Mouse (Mus musculus): Measurements from ENCODE around the gene Hist1h2ak. TPM values are rescaled to one million over a fixed set of nuclear protein-coding genes. Genes with fewer than 3 reads are reported as not detected.
"Not testable (repeated sequence)": the region's sequence is repeated elsewhere in the genome, so short reads cannot be mapped to it uniquely, and the experiment has no call there.

Gene Hist1h2ak
- polyA plus RNA-seq, 1 experiment from 2014 or later, result 9.5 TPM

DNA sequence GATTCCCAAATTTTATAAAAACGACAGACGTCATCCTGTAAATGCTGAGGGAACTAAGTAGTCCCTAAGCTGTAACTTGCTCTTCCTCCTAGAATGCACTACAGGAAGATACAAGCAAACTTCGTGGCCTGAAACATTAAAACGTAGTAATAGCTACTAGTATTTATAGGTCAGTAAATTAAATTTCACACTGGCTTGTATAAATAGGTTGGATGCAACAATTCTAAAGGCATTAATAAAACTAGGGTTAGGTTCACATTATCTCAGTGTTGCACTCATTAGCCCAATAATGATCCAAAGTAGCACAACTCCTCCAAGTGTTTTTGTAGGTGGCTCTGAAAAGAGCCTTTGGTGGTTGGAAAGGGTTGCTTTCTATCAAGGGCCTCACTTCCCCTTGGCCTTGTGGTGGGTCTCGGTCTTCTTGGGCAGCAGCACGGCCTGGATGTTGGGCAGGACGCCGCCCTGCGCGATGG, 540 bp downstream of the Hist1h2ak start:
- ATAC-seq (ENCODE audit: extremely low read depth, insufficient number of reproducible peaks, low FRiP score, low TSS enrichment), result no peak

DNA sequence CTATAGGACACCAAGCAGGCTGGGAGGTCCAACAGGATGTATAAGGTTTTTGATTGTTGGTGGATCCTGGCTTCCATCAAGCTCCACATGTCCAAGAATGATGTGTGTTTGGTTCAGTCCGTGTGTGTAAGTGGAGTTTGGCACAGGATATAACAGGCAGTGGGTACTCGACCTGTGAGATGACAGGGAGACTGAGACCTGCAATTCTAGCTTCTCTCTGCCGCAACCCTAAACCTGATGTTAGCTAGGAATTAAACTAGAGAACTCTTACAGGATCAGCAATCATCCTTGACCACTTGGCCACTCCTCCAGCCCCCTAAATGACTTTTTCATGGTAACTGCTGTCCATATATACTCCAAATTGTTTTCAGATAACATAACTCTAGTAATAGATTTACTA, 1.3 kb downstream of the Hist1h2ak start:
- Histone ChIP-seq H3K4me3 (peak overlapping the region; percentile 58; the same call in 1 of the 2 replicates), H3K4me2 (peak overlapping the region; percentile 81), H3K4me1 (peaks cover 58% of the 10 kb centered on the region), H3K27ac (replicated peaks) (peak overlapping the region; percentile 93), H3K9me3 (no peaks in the 10 kb centered on the region), H3K27me3 (replicated peaks) (no peaks in the 10 kb centered on the region), H3K9ac (peak overlapping the region; percentile 84), H3K36me3 (no peaks in the 10 kb centered on the region)
- 38% methylated on average over 3 of the region's 3 CpGs for WGBS
- ATAC-seq (ENCODE audit: extremely low read depth, insufficient number of reproducible peaks, low FRiP score, low TSS enrichment), result no peak

More for the DNA sequence above, 540 bp downstream of the Hist1h2ak start:
- Histone ChIP-seq H3K9me3 (no peaks in the 10 kb centered on the region), H3K27ac (replicated peaks) (peak overlapping the region; percentile 93), H3K27me3 (replicated peaks) (no peaks in the 10 kb centered on the region), H3K4me3 (peak overlapping the region; percentile 58), H3K36me3 (no peaks in the 10 kb centered on the region), H3K9ac (peak overlapping the region; percentile 84), H3K4me1 (peaks cover 55% of the 10 kb centered on the region), H3K4me2 (peak overlapping the region; percentile 81)
- 3% methylated on average over 10 of the region's 10 CpGs for WGBS

DNA sequence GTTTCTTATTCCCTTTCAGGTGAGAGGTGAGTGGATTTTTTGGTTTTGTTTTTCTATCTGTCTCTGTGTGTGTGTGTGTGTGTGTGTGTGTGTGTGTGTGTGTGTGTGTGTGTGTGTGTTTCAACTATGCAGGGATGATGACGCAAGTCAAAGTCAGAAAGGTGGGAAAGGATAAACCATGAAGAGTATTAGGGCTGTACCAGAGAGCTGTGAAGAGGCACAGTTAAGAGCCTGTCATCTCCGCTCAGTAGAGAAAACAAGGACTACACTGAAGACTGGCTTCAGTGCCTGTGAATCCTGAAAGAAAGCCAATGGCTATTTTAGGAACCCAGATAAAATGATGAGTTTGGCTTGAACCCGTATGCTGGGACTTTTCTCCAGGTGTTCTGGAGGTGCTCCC, 1.8 kb downstream of the Hist1h2ak start:
- Histone ChIP-seq H3K9me3 (no peaks in the 10 kb centered on the region), H3K4me1 (peaks cover 59% of the 10 kb centered on the region), H3K4me3 (no peak overlapping the region), H3K27ac (replicated peaks) (peak overlapping the region; percentile 93), H3K9ac (peak overlapping the region; percentile 84; the same call in 1 of the 2 replicates), H3K27me3 (replicated peaks) (no peaks in the 10 kb centered on the region), H3K36me3 (no peaks in the 10 kb centered on the region), H3K4me2 (peak overlapping the region; percentile 81)
- no peak for ATAC-seq (ENCODE audit: extremely low read depth, insufficient number of reproducible peaks, low FRiP score, low TSS enrichment)
- WGBS, result 30% methylated on average over 3 of the region's 3 CpGs

DNA sequence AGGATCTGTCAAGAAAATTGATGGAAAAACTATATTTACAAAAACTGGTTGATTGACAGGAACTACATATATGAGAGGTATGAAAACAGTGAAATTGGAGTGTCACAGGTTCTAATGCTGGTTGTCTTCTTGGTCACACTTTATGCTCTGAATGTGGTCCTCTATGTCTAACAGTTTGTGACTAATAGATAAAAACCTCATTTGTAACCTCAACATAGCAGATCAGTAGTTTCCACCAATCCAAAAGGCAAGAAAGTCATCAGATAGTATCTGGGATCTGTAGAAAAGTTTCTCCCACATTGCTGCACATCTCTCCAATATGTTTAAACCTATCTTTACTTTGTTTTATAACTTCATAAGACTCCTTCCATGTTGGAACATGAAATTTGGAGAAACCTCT, 2.2 kb downstream of the Hist1h2ak start:
- Histone ChIP-seq H3K4me1 (peaks cover 56% of the 10 kb centered on the region), H3K4me3 (no peak overlapping the region), H3K27me3 (replicated peaks) (no peaks in the 10 kb centered on the region), H3K36me3 (no peaks in the 10 kb centered on the region), H3K9me3 (no peaks in the 10 kb centered on the region), H3K4me2 (peak overlapping the region; percentile 81; the same call in 1 of the 2 replicates), H3K9ac (no peak overlapping the region), H3K27ac (replicated peaks) (peak overlapping the region; percentile 93)
- no peak for ATAC-seq (ENCODE audit: extremely low read depth, insufficient number of reproducible peaks, low FRiP score, low TSS enrichment)

DNA sequence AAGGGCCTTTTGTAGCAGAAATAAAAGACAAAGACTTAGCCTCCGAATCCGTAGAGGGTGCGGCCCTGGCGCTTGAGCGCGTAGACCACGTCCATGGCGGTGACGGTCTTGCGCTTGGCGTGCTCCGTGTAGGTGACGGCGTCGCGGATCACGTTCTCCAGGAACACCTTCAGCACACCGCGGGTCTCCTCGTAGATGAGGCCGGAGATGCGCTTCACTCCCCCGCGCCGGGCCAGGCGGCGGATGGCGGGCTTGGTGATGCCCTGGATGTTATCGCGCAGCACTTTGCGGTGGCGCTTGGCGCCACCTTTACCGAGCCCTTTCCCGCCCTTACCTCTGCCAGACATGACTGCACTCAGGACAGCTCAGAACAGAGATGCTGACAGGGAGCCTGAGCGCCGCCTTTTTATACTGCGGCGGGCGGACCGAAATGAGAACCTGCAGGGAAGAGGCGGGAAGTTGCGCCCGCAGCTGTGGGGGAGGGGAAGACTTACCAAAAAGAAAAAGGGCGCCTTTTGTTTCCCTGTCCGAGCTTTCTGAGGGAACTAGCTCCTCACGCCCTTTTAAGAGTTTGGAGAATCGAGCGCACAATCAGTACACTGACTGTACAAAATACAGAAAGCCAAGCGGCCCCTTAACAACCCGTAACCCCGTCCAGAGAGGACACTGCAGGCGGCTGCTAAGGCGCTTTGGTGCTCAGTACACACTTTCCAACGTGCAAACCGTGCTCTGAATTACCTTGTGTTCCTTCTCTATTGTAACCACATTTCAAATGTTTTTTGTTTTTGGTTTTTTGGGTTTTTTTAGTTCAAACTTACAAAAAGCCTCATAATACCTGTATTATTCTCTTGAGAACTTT, 3.2 kb downstream of the Hist1h2ak start, which contains the start of gene Hist1h4k:
Gene Hist1h4k (minus strand): TSS at position 347 of the 859 bp plus-strand sequence.
- ATAC-seq (ENCODE audit: extremely low read depth, insufficient number of reproducible peaks, low FRiP score, low TSS enrichment), result peak; percentile 64; the same call in 1 of the 2 replicates
- Histone ChIP-seq H3K9ac (peak within 1 kb of the TSS; percentile 86), H3K4me3 (peak within 1 kb of the TSS; percentile 60), H3K4me1 (peaks cover 50% of the 10 kb centered on the region), H3K27ac (replicated peaks) (peak within 1 kb of the TSS; percentile 94), H3K4me2 (peak within 1 kb of the TSS; percentile 81)
- H3K36me3 ChIP-seq; H3K27me3 ChIP-seq (replicated peaks); H3K9me3 ChIP-seq: not testable (repeated sequence)
- under 1% methylated on average over 48 of the region's 56 CpGs for WGBS

DNA sequence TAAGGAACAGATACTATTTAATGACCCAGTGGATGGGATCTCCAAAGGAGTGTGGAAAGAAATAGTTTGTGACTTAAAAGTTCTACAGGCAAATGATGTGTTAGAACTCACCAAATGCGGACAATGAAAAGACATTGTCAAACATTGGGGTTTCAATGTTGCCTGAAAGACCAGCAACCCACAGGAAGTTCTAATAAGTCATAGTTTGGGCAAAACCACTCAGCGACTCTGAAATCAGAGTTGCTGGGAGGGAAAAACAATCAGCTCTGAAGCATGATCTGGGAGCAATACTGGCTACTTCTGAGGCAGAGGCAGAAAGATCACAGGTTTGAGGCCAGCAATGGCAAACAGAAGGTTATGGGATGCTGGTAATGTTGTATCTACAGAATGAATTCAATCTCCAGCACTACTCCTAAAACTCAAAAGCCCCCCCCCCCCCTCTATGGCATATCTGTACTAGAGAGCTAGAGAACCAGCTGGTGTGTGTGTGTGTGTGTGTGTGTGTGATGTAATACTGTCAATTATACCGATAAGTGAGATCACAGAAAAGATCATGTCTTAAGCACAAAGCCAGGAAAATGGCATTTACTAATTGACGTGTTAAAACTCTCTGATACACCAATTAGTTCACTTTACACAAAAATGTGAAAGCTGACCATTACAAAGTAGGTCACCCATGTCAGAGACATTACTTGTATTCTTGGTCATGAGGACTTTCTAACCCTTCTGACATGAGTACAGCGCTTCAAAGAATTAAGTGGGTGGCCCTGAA, 4.1 kb downstream of the Hist1h2ak start:
- Histone ChIP-seq H3K4me2 (peak overlapping the region; percentile 76), H3K4me1 (peaks cover 44% of the 10 kb centered on the region), H3K9me3 (no peaks in the 10 kb centered on the region), H3K27ac (replicated peaks) (peak overlapping the region; percentile 94), H3K9ac (peak overlapping the region; percentile 86), H3K36me3 (no peaks in the 10 kb centered on the region), H3K4me3 (peak overlapping the region; percentile 60), H3K27me3 (replicated peaks) (no peaks in the 10 kb centered on the region)
- ATAC-seq (ENCODE audit: extremely low read depth, insufficient number of reproducible peaks, low FRiP score, low TSS enrichment), result no peak
- WGBS, result 5% methylated on average over 5 of the region's 5 CpGs

DNA sequence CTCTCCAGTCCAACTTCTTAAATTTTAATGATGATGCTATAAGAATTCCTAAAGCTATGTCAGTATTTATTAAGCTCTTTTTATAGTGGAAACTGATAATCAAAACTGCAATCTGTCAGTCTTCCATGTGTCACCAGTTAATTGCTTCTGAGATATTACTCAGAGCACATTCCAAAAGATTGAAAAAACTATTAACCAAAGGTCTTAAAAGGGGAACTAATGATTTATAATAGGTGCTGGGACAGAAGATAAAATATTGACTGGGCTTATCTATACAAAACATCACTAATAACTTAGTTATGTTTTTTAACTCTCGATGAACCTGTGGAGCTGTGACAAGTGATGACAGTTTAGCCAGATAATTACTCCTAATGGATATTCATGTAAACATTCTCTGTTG, 8.6 kb downstream of the Hist1h2ak start:
- Histone ChIP-seq H3K27ac (replicated peaks) (no peak overlapping the region), H3K36me3 (no peaks in the 10 kb centered on the region), H3K9ac (no peak overlapping the region), H3K4me2 (no peak overlapping the region), H3K9me3 (no peaks in the 10 kb centered on the region), H3K27me3 (replicated peaks) (no peaks in the 10 kb centered on the region), H3K4me3 (no peak overlapping the region), H3K4me1 (peaks cover 26% of the 10 kb centered on the region)
- no peak for ATAC-seq (ENCODE audit: extremely low read depth, insufficient number of reproducible peaks, low FRiP score, low TSS enrichment)
- WGBS, result 72% methylated on average over 1 of the region's 1 CpGs

DNA sequence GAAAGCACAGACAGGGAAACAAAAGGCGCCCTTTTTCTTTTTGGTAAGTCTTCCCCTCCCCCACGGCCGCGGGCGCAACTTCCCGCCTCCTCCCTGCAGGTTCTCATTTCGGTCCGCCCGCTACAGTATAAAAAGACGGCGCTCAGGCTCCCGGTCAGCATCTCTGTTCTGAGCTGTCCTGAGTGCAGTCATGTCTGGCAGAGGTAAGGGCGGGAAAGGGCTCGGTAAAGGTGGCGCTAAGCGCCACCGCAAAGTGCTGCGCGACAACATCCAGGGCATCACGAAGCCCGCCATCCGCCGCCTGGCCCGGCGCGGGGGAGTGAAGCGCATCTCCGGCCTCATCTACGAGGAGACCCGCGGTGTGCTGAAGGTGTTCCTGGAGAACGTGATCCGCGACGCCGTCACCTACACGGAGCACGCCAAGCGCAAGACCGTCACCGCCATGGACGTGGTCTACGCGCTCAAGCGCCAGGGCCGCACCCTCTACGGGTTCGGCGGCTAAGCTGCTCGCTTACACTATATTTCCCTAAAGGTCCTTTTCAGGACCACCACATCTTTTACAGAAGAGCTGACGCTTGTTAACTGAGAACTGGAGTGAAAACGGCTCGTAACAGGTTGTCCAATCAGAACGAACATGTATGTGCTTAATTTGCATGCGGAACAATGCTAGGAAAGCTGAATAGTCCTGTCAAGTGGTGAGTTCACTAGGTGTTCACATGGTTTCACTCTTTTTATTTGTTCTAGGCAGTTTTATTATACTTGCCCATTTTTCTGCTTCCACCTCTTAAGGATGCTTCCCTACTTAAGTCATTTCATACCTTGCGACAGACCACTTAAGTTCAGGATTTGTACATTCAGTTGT, 18.5 kb downstream of the Hist1h2ak start, which contains the start of gene Hist1h4j:
Gene Hist1h4j (plus strand): TSS at position 159 of the 862 bp plus-strand sequence.
- peak within 1 kb of the TSS; percentile 60 for H3K4me3 ChIP-seq
- H3K36me3 ChIP-seq; H3K27me3 ChIP-seq (replicated peaks); H3K9me3 ChIP-seq: not testable (repeated sequence)
- under 1% methylated on average over 41 of the region's 56 CpGs for WGBS
- peaks cover 29% of the 10 kb centered on the region for H3K4me1 ChIP-seq
- peak within 1 kb of the TSS; percentile 84 for H3K9ac ChIP-seq
- ATAC-seq (ENCODE audit: extremely low read depth, insufficient number of reproducible peaks, low FRiP score, low TSS enrichment), result peak; percentile 70; the same call in 1 of the 2 replicates
- H3K27ac ChIP-seq (replicated peaks), result peak within 1 kb of the TSS; percentile 95
- peak within 1 kb of the TSS; percentile 78 for H3K4me2 ChIP-seq

DNA sequence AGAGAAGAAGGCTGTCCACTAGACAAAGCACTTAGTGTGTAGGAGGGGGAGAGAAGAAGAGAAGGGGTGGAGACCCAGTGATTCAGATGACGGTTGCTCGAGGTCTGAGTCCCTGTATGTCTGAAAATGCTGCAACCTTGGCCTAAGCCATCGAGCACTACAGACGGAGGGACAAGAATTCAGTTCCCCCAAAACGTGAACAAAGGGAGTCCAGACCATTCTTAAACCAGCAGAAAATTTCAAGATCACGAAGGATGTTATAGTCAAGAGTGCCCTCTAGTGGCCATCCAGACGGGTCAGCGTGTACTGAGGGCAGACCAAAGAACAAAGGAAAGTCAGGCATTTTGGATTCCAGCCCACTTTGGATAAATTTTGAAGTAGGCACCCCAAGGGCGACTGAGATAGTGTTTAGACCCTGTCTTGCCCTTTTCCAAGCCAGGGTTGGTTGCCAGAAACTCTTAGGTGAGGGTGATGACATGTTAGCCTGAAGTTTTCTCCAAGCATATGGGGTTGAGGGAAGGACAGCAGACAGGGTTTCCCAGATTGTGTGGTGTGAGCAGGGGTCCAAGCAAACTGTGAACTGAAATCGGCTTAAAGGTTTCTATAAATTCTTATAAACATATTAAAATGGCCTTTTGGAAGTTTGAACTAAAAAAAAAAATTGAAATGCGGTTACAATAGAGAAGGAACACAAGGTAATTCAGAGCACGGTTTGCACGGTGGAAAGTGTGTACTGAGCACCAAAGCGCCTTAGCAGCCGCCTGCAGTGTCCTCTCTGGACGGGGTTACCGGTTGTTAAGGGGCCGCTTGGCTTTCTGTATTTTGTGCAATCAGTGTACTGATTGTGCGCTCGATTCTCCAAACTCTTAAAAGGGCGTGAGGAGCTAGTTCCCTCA, 19.4 kb downstream of the Hist1h2ak start:
- H3K4me3 ChIP-seq, result peak overlapping the region; percentile 60
- no peaks in the 10 kb centered on the region for H3K27me3 ChIP-seq (replicated peaks)
- peak; percentile 35; the same call in 1 of the 2 replicates for ATAC-seq (ENCODE audit: extremely low read depth, insufficient number of reproducible peaks, low FRiP score, low TSS enrichment)
- H3K27ac ChIP-seq (replicated peaks), result peak overlapping the region; percentile 95
- under 1% methylated on average over 21 of the region's 21 CpGs for WGBS
- peaks cover 21% of the 10 kb centered on the region for H3K4me1 ChIP-seq
- H3K9ac ChIP-seq, result peak overlapping the region; percentile 84
- no peaks in the 10 kb centered on the region for H3K36me3 ChIP-seq
- H3K9me3 ChIP-seq, result no peaks in the 10 kb centered on the region
- peak overlapping the region; percentile 78 for H3K4me2 ChIP-seq

DNA sequence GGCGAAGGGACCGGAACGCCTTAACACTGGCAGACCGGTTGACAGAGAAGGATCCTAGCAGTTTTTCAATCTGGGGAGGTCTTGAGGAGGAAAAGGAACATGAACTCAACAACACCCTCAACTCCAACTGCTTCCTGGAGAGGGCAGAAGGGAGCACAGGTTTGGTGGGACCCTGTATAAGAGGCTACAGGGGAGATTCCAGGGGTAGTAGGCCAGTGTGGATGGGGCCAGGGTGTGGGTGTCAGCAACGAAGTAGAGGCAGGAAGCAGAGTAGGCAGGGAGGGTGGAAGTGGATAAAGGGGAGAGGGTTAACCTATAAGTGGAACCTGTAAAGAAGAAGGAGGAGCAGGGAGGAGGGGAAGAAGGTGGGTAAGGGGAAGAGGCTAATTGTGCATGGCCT, 20.2 kb downstream of the Hist1h2ak start:
- Histone ChIP-seq H3K4me3 (no peak overlapping the region), H3K27ac (replicated peaks) (peak overlapping the region; percentile 95), H3K4me2 (no peak overlapping the region), H3K9me3 (no peaks in the 10 kb centered on the region), H3K4me1 (peaks cover 21% of the 10 kb centered on the region), H3K27me3 (replicated peaks) (no peaks in the 10 kb centered on the region), H3K9ac (peak overlapping the region; percentile 84), H3K36me3 (no peaks in the 10 kb centered on the region)
- 73% methylated on average over 5 of the region's 5 CpGs for WGBS
- no peak for ATAC-seq (ENCODE audit: extremely low read depth, insufficient number of reproducible peaks, low FRiP score, low TSS enrichment)

Measured in heart, embryonic 13.5 days (tissue).